ENCODE assay signal across 8 mouse cellular contexts in the genomic region with DNA sequence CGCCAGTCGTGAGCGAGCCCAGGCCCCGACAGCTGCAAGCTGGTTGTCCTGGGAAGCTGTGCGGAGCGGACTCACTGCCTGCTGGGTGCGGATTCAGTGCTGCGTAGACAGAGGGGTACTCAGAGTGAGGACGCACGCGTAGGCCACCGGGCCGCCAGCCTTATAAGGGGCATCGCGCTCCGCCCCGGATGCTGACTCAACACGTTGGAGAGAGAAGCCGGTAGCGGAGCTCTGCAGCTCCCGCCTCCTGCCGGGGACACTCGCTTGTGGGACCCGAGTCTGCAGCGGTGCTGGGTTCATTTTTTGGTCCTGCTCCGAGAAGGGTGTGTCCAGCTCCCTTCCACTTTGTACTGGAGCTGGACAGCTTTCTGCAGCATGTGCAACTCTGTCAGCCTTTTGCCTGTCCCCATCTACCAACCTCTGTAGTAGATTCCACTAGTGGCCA. TPM values are rescaled to one million over a fixed set of nuclear protein-coding genes. Genes with fewer than 3 reads are reported as not detected.
DNase-seq lines count a peak whose midpoint lies in the region; ATAC-seq and TF ChIP-seq lines count a peak whose summit lies in the region.

Gene Gstp1 (minus strand): TSS at position 198 of the 445 bp plus-strand sequence.

- H3K9ac ChIP-seq in embryonic facial prominence, embryonic 13.5 days, result peak within 1 kb of the TSS; percentile 80
- peak within 1 kb of the TSS; percentile 68 for H3K9ac ChIP-seq in midbrain, embryonic 12.5 days (replicated peaks)

- H3K4me2 ChIP-seq in embryonic facial prominence, embryonic 13.5 days, result peak within 1 kb of the TSS; percentile 75
- H3K4me2 ChIP-seq in midbrain, embryonic 12.5 days (replicated peaks), result peak within 1 kb of the TSS; percentile 76

- H3K36me3 ChIP-seq in embryonic facial prominence, embryonic 13.5 days, result peaks cover 12% of the 10 kb centered on the region
- peaks cover 10% of the 10 kb centered on the region for H3K36me3 ChIP-seq in limb, embryonic 10.5 days
- no peaks in the 10 kb centered on the region for H3K36me3 ChIP-seq in midbrain, embryonic 12.5 days
- H3K36me3 ChIP-seq in small intestine, adult 2 months (ENCODE audit: control insufficient read depth, insufficient read depth, low read length), result peaks cover 6% of the 10 kb centered on the region

- 0% methylated on average over 26 of the region's 26 CpGs for WGBS in embryonic facial prominence, embryonic 13.5 days
- under 1% methylated on average over 26 of the region's 26 CpGs for WGBS in limb, embryonic 10.5 days
- WGBS in midbrain, embryonic 12.5 days, result under 1% methylated on average over 23 of the region's 26 CpGs
- WGBS in small intestine, adult 2 months, result under 1% methylated on average over 26 of the region's 26 CpGs

- DNase-seq in 3134 (ENCODE audit: extremely low read depth, insufficient read length, low spot score), result peak; percentile 93
- DNase-seq in adrenal gland, postnatal 36 days, result peak; percentile 94 to 95
- DNase-seq in heart, adult 18-20 months, result peak; percentile 95
- peak; percentile 89 for DNase-seq in kidney, adult 18-20 months
- DNase-seq in limb, embryonic 10.5 days (ENCODE audit: low spot score), result peak; percentile 88

- peak within 1 kb of the TSS; percentile 54 for H3K4me3 ChIP-seq in embryonic facial prominence, embryonic 13.5 days
- H3K4me3 ChIP-seq in limb, embryonic 10.5 days, result peak within 1 kb of the TSS; percentile 80
- H3K4me3 ChIP-seq in midbrain, embryonic 12.5 days, result peak within 1 kb of the TSS; percentile 65
- peak within 1 kb of the TSS; percentile 89 for H3K4me3 ChIP-seq in small intestine, adult 2 months (ENCODE audit: low read depth, low read length)

- peak; percentile 93 for TF ChIP-seq POLR2A in small intestine, adult 2 months (IDR thresholded peaks at IDR 0.05; ENCODE audit: low read depth, low read length)

- H3K9me3 ChIP-seq in embryonic facial prominence, embryonic 13.5 days, result no peaks in the 10 kb centered on the region
- H3K9me3 ChIP-seq in limb, embryonic 10.5 days (replicated peaks), result no peaks in the 10 kb centered on the region
- no peaks in the 10 kb centered on the region for H3K9me3 ChIP-seq in midbrain, embryonic 12.5 days

- peaks cover 19% of the 10 kb centered on the region for H3K4me1 ChIP-seq in embryonic facial prominence, embryonic 13.5 days
- peaks cover 25% of the 10 kb centered on the region for H3K4me1 ChIP-seq in limb, embryonic 10.5 days
- H3K4me1 ChIP-seq in midbrain, embryonic 12.5 days, result peaks cover 14% of the 10 kb centered on the region
- peaks cover 20% of the 10 kb centered on the region; the same call in 1 of the 2 replicates for H3K4me1 ChIP-seq in small intestine, adult 2 months (ENCODE audit: control insufficient read depth, insufficient read depth, insufficient read length, low read length)

- TF ChIP-seq CTCF in small intestine, adult 2 months (IDR thresholded peaks at IDR 0.05; ENCODE audit: extremely low read depth, insufficient read length, insufficient replicate concordance, low read depth, low read length), result peak; percentile 48; the same call in 1 of the 2 replicates

- peak; percentile 82; the same call in 1 of the 2 replicates for ATAC-seq in embryonic facial prominence, embryonic 13.5 days (ENCODE audit: insufficient number of reproducible peaks, insufficient read depth, low FRiP score, low TSS enrichment, low read depth)
- peak; percentile 80 for ATAC-seq in midbrain, embryonic 12.5 days (ENCODE audit: low FRiP score, low read depth)

- H3K27ac ChIP-seq in embryonic facial prominence, embryonic 13.5 days, result peak within 1 kb of the TSS; percentile 60
- H3K27ac ChIP-seq in limb, embryonic 10.5 days, result peak within 1 kb of the TSS; percentile 94
- H3K27ac ChIP-seq in midbrain, embryonic 12.5 days (replicated peaks), result peak within 1 kb of the TSS; percentile 58; the same call in 1 of the 2 replicates
- H3K27ac ChIP-seq in small intestine, adult 2 months (ENCODE audit: insufficient read depth, low read depth, low read length), result peak within 1 kb of the TSS; percentile 93

- H3K27me3 ChIP-seq in embryonic facial prominence, embryonic 13.5 days, result no peaks in the 10 kb centered on the region
- no peaks in the 10 kb centered on the region for H3K27me3 ChIP-seq in limb, embryonic 10.5 days (ENCODE audit: low read depth, poor library complexity, severe bottlenecking)
- peaks cover 8% of the 10 kb centered on the region; the same call in 1 of the 2 replicates for H3K27me3 ChIP-seq in midbrain, embryonic 12.5 days
- no peaks in the 10 kb centered on the region for H3K27me3 ChIP-seq in small intestine, adult 2 months (ENCODE audit: control insufficient read depth, insufficient read depth, low read length)

RNA-seq across cellular contexts. Expression of gene Gstp1, which starts in this region (rescaled TPM):
- 100 to 1,000 TPM; 354 to 397 TPM for total RNA-seq in adrenal gland, postnatal 36 days (2021)
- 535 and 609 TPM in 2 replicates for polyA plus RNA-seq in embryonic facial prominence, embryonic 13.5 days (2015; fragmentation: Nextera tagmentation; extraction: Ambion mirVana)
- 100 to 1,000 TPM; 350 to 400 TPM for total RNA-seq in heart, adult 18-20 months (2021)
- polyA plus RNA-seq in limb, embryonic 10.5 days (2016; fragmentation: Nextera tagmentation; extraction: Ambion mirVana), result 478 and 510 TPM in 2 replicates
- 323 and 328 TPM in 2 replicates for polyA plus RNA-seq in midbrain, embryonic 12.5 days (2016; fragmentation: Nextera tagmentation; extraction: Ambion mirVana)
- 798 and 1,214 TPM in 2 replicates for polyA plus RNA-seq in small intestine, adult 2 months (2012; rRNA removed)

Comparison
In these comparisons a context has a peak if more than half of its experiments do, and no peak if none do; other contexts are left out.
1. Peak in every context shown above with its lines: DNase-seq, ATAC-seq, H3K4me3 ChIP-seq and H3K27ac ChIP-seq.